Comparison of ENCODE assay signal across 18 mouse cellular contexts in genomic region chr4:59205758-59206340, GRCm38 (mm10). TPM values are rescaled to one million over a fixed set of nuclear protein-coding genes. Genes with fewer than 3 reads are reported as not detected.
DNase-seq lines count a peak whose midpoint lies in the region; ATAC-seq and TF ChIP-seq lines count a peak whose summit lies in the region.
"Had no signal": no experiment of that assay in that cellular context is flagged by ENCODE, and none has a peak within 500 bp of the region (broad histone marks: within the 10 kb centered on the region; RNA-seq: fewer than 3 reads in every experiment).

No protein-coding gene starts in this region.

- whole genome bisulfite sequencing in heart, adult 2 months = 47% methylated on average over 2 of the region's 2 CpGs
- WGBS in liver, embryonic 15.5 days (ENCODE audit: insufficient replicate concordance) = 38% methylated on average over 2 of the region's 2 CpGs
- WGBS in heart, embryonic 10.5 days = 52% methylated on average over 2 of the region's 2 CpGs
- 30% methylated on average over 2 of the region's 2 CpGs for WGBS in stomach, postnatal 0 days

- no peak overlapping the region for H3K9ac ChIP-seq in heart, adult 2 months (ENCODE audit: low read depth, low read length)
- H3K9ac ChIP-seq in liver, embryonic 15.5 days = 0 out of 2 replicates have a peak overlapping the region, but pooled peaks have one; percentile 15
- H3K9ac ChIP-seq in stomach, postnatal 0 days (ENCODE audit: low read length) = no peak overlapping the region
- H3K9ac ChIP-seq: forebrain, embryonic 13.5 days; heart, embryonic 12.5 days; hindbrain, embryonic 15.5 days; limb, embryonic 15.5 days; midbrain, embryonic 15.5 days; neural tube, embryonic 12.5 days; stomach, embryonic 15.5 days had no signal

- TF ChIP-seq EP300 in heart, adult 2 months (IDR thresholded peaks at IDR 0.05; ENCODE audit: insufficient read depth, low read depth, low read length) = no peak
- TF ChIP-seq EP300 in stomach, postnatal 0 days (optimal IDR thresholded peaks at IDR 0.05) = no peak

- H3K4me3 ChIP-seq in heart, adult 2 months = no peak overlapping the region
- H3K4me3 ChIP-seq in liver, embryonic 15.5 days (replicated peaks) = no peak overlapping the region
- H3K4me3 ChIP-seq in heart, embryonic 10.5 days = no peak overlapping the region
- H3K4me3 ChIP-seq in stomach, postnatal 0 days (ENCODE audit: low read depth, low read length) = no peak overlapping the region
- H3K4me3 ChIP-seq: forebrain, embryonic 13.5 days; heart, embryonic 12.5 days; hindbrain, embryonic 15.5 days; limb, embryonic 15.5 days; midbrain, embryonic 15.5 days; neural tube, embryonic 12.5 days; stomach, embryonic 15.5 days had no signal

- H3K27me3 ChIP-seq in heart, adult 2 months (ENCODE audit: control insufficient read depth, insufficient read depth, low read length) = no peaks in the 10 kb centered on the region
- no peaks in the 10 kb centered on the region for H3K27me3 ChIP-seq in liver, embryonic 15.5 days
- H3K27me3 ChIP-seq in heart, embryonic 10.5 days (ENCODE audit: insufficient read depth, poor library complexity, severe bottlenecking) = no peaks in the 10 kb centered on the region
- H3K27me3 ChIP-seq in stomach, postnatal 0 days (ENCODE audit: control insufficient read depth, insufficient read depth, low read length) = no peaks in the 10 kb centered on the region
- H3K27me3 ChIP-seq: forebrain, embryonic 13.5 days; heart, embryonic 12.5 days; hindbrain, embryonic 15.5 days; limb, embryonic 15.5 days; midbrain, embryonic 15.5 days; neural tube, embryonic 12.5 days; stomach, embryonic 15.5 days had no signal

- TF ChIP-seq POLR2A in heart, adult 2 months (IDR thresholded peaks at IDR 0.05; ENCODE audit: insufficient read depth, low read depth, low read length) = no peak

- H3K79me2 ChIP-seq in heart, adult 2 months (replicated peaks; ENCODE audit: control insufficient read depth, insufficient read depth, low read length) = no peaks in the 10 kb centered on the region; the same call in 1 of the 2 replicates

- ATAC-seq in activated CD4-positive, CD25-positive, alpha-beta regulatory T cell, adult 4 months = peak; percentile 31
- ATAC-seq in liver, embryonic 15.5 days (ENCODE audit: insufficient read depth) = peak; percentile 4; the same call in 1 of the 2 replicates
- ATAC-seq in stomach, postnatal 0 days (ENCODE audit: low FRiP score, low TSS enrichment) = no peak
- ATAC-seq: forebrain, embryonic 13.5 days; midbrain, embryonic 15.5 days had no signal

- no peak overlapping the region for H3K27ac ChIP-seq in heart, adult 2 months
- peak overlapping the region; percentile 46; the same call in 1 of the 2 replicates for H3K27ac ChIP-seq in liver, embryonic 15.5 days (replicated peaks)
- no peak overlapping the region for H3K27ac ChIP-seq in heart, embryonic 10.5 days
- H3K27ac ChIP-seq in stomach, postnatal 0 days (replicated peaks) = no peak overlapping the region
- H3K27ac ChIP-seq: forebrain, embryonic 13.5 days; hindbrain, embryonic 15.5 days; limb, embryonic 15.5 days; midbrain, embryonic 15.5 days; neural tube, embryonic 12.5 days; stomach, embryonic 15.5 days had no signal

- TF ChIP-seq CTCF in heart, adult 2 months (IDR thresholded peaks at IDR 0.05) = no peak
- no peak for TF ChIP-seq CTCF in stomach, postnatal 0 days (IDR thresholded peaks at IDR 0.05; ENCODE audit: low read depth)

- intact Hi-C loops in heart, adult 2 months (cut with DNase I) = no loop called here

- DNase-seq in heart, adult 11 months = peak; percentile 75
- no peak for DNase-seq in heart, adult 2 months
- peak; percentile 74 for DNase-seq in thymus, postnatal 14 days
- DNase-seq in layer of hippocampus, adult 8-10 months (ENCODE audit: low spot score in 2 of 2) = no peak
- no peak for DNase-seq in heart, embryonic 10.5 days (ENCODE audit: low spot score)
- DNase-seq in stomach, postnatal 0 days (ENCODE audit: low spot score) = no peak
- DNase-seq: adrenal gland, postnatal 36 days; gastrocnemius, postnatal 10 days; lung, postnatal 4 days had no signal

- H3K36me3 ChIP-seq in heart, adult 2 months (ENCODE audit: control insufficient read depth, insufficient read depth, low read length) = peaks cover 4% of the 10 kb centered on the region; the same call in 1 of the 2 replicates
- H3K36me3 ChIP-seq in liver, embryonic 15.5 days (replicated peaks) = peaks cover 33% of the 10 kb centered on the region
- H3K36me3 ChIP-seq in heart, embryonic 10.5 days = peaks cover 14% of the 10 kb centered on the region; the same call in 1 of the 2 replicates
- no peaks in the 10 kb centered on the region for H3K36me3 ChIP-seq in stomach, postnatal 0 days (ENCODE audit: control insufficient read depth, insufficient read depth, low read length)
- H3K36me3 ChIP-seq: midbrain, embryonic 15.5 days; stomach, embryonic 15.5 days had no signal

- H3K4me2 ChIP-seq in liver, embryonic 15.5 days = peak overlapping the region; percentile 27
- no peak overlapping the region for H3K4me2 ChIP-seq in stomach, postnatal 0 days (replicated peaks; ENCODE audit: low read depth)
- H3K4me2 ChIP-seq: forebrain, embryonic 13.5 days; heart, embryonic 12.5 days; hindbrain, embryonic 15.5 days; limb, embryonic 15.5 days; midbrain, embryonic 15.5 days; neural tube, embryonic 12.5 days; stomach, embryonic 15.5 days had no signal

- peaks cover 13% of the 10 kb centered on the region for H3K4me1 ChIP-seq in heart, adult 2 months (ENCODE audit: control insufficient read depth, insufficient read depth, low read length)
- H3K4me1 ChIP-seq in liver, embryonic 15.5 days (replicated peaks) = peaks cover 62% of the 10 kb centered on the region
- peaks cover 69% of the 10 kb centered on the region for H3K4me1 ChIP-seq in heart, embryonic 10.5 days
- H3K4me1 ChIP-seq in stomach, postnatal 0 days (replicated peaks; ENCODE audit: control insufficient read depth, insufficient read depth) = peaks cover under 1% of the 10 kb centered on the region; the same call in 1 of the 2 replicates
- H3K4me1 ChIP-seq: hindbrain, embryonic 15.5 days had no signal

- H3K9me3 ChIP-seq in liver, embryonic 15.5 days (replicated peaks) = no peaks in the 10 kb centered on the region
- H3K9me3 ChIP-seq in heart, embryonic 10.5 days = no peaks in the 10 kb centered on the region
- no peaks in the 10 kb centered on the region for H3K9me3 ChIP-seq in stomach, postnatal 0 days (ENCODE audit: control insufficient read depth, low read length)
- H3K9me3 ChIP-seq: forebrain, embryonic 13.5 days; heart, embryonic 12.5 days; hindbrain, embryonic 15.5 days; limb, embryonic 15.5 days; midbrain, embryonic 15.5 days; neural tube, embryonic 12.5 days; stomach, embryonic 15.5 days had no signal

RNA-seq across cellular contexts. Expression of gene Ugcg, which starts 16.8 kb away (rescaled TPM):
- total RNA-seq in heart, adult 2 months (2021) = 10 to 100 TPM; 13.3 to 15.6 TPM
- 10.0 and 17.9 TPM in 2 replicates for polyA plus RNA-seq in heart, adult 2 months (2012; rRNA removed)
- 10 to 100 TPM; 17.5 to 19.7 TPM for polyA plus RNA-seq in activated CD4-positive, CD25-positive, alpha-beta regulatory T cell, adult 4 months (2017; shearing (Covaris generic))
- polyA plus RNA-seq in liver, embryonic 15.5 days (2015; fragmentation: Nextera tagmentation; extraction: Ambion mirVana) = 5.0 and 5.6 TPM in 2 replicates
- total RNA-seq in layer of hippocampus, adult 8-10 months (2022) = 10 to 100 TPM; 62.9 to 68.4 (median 66.4) TPM
- polyA plus RNA-seq in heart, embryonic 10.5 days (2016; fragmentation: Nextera tagmentation; extraction: Ambion mirVana) = 8.2 and 9.7 TPM in 2 replicates
- polyA plus RNA-seq in stomach, postnatal 0 days (2015; fragmentation: Nextera tagmentation; extraction: Ambion mirVana) = 18.9 and 19.0 TPM in 2 replicates

Comparison
In these comparisons a context has a peak if more than half of its experiments do, and no peak if none do; other contexts are left out.
1. DNase-seq: peak in heart, adult 11 months (single experiment) and thymus, postnatal 14 days (single experiment); none in heart, adult 2 months (0 of 2), layer of hippocampus, adult 8-10 months (0 of 2), heart, embryonic 10.5 days (single experiment) and stomach, postnatal 0 days (single experiment).